Mouse (Mus musculus) kidney, adult 8-10 months (tissue): ENCODE results near the gene Padi4.
A peak's percentile ranks its signal among the peaks of the same experiment; 100 is the strongest.

Experiments used
- DNase-seq, 2 experiments: peaks; one replicate each; pipeline ENCODE4 v3.0.0; 2022

Gene Padi4

DNA sequence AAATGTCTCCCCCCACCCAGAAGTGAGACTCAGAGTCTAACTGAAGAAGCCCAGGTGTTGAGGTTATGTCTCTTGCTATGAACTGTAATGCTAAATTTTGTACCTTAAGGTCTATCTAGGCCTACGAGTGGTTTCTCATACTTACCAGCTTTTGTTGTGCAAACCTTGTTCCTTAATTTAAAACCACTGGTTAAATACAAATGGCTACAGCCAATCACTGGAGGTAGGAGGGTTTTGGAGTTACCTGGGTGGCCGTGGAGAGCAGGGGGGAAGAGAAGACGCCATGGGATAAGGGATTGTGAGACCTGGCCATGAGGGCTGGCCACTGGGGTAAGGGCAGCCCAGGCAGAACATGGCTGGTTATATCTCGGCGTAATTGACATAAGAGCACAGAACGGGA, 14.2 kb upstream of the Padi4 start:
- DNase-seq = no peak

DNA sequence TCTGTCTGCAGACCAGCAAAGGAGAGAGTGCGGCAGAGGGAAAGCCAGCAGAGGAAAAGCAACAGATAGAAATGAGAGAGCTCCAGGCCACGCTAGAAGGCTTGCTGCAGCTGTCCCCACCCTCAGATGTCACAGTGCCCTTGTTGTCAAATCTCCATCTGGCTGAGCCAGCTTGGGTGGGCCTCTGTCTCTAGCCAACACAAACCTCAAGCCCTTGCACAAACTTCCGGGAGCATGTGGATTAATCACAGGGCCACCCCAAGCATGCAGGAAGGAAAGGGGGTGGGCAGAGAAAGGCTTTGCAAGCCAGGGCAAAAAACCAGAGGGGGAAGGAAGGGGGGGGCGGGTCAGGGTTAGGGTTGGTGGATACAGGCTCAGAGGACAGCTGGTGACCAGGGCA, 13.4 kb upstream of the Padi4 start:
- peak in 1 of 2 experiments; percentile 31 for DNase-seq

DNA sequence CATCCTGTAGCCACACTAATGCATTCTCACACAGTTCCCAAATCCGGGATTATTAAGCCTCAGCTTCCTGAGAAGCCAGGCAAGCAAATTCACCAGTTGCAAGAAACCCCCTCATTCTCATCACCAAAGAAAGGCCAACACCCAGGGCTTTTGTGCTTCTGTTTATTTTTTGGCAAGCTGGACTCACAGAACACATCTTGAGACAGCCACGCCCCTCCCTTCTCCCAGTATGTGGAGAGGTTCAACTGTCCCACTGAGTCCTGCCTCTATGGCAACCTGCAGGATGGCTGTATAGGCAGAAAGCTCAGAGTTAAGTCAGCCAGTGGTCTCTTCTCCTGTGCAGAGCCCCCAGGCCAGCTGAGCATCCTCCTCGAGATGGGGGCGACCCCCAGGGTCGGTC, 11.2 kb upstream of the Padi4 start:
- no peak for DNase-seq

DNA sequence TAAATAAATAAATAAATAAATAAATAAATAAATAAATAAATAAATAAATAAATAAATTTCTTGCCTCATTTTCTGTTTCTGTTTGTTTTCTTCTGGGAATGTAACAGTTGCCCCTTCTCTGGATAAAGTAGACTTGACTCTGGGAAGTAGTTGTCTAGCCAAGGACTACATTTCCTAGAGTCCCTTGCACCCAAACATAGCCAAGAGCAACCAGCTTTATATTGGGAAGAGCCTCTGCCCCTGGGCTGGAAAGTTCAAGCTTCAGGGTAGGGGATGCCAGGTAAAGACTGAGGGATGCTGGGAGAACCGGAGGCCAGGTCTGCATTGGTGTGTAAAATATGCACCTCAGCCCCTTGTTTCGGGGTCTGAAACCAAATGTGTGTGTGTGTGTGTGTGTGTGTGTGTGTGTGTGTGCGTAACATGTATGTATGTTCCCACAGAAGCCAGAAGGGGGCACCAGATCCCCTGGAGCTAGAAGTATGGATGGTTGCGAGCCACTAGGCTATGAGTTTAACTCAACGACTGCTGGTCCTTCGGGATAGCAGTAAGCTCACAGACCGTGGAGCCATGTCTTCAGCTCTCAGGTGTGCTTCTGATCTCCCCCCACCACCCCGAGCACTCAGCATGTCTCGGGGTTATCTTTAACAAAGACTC, 10.4 kb upstream of the Padi4 start:
- no peak for DNase-seq

- no peak for DNase-seq
Measured at GRCm38 (mm10) chr4:140782821-140783220, 8.8 kb upstream of the Padi4 start.

DNA sequence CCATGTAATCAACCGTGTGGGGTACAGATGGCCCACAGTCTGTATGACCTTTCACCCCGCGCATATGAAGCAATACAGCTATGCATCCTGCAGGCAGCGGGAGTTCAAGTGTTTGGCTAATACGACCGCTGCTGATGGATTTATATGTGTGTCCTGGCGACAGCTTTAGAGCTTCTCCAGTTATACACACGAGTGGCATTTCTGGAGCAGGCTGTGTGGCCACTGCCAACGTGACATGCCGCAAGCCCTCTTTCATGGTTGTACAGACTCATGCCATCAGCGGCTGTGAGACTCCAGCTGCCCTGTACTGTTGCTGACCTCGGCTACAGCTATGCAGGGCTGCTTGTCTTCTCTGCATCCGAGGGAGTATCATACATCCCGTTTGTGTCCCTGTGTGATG, 6.5 kb upstream of the Padi4 start:
- no peak for DNase-seq

GRCm38 (mm10) chr4:140779803-140780397, 5.9 kb upstream of the Padi4 start:
- no peak for DNase-seq

- DNase-seq = no peak
Measured at GRCm38 (mm10) chr4:140776623-140777022, 2.6 kb upstream of the Padi4 start.

DNA sequence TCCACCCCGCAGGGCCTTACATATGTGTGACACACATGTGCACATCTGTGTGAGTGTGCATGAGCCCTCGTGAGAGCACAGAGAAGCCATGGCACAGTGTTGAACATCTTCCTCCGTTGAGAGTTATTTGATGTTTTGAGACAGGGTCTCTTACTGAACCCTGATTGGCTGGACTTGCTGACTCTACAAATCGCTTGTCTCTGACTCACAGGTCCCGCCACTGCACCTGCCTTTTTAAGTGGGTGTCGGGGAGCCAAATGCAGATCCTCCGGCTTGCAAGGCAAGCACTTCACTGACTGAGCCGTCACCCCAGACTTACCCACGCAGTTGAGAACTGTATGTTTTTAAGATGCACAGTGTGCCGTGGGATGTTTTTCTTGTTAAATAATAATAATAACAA, 1.8 kb upstream of the Padi4 start:
- DNase-seq = no peak

GRCm38 (mm10) chr4:140774893-140775292, 857 bp upstream of the Padi4 start:
- no peak for DNase-seq

DNA sequence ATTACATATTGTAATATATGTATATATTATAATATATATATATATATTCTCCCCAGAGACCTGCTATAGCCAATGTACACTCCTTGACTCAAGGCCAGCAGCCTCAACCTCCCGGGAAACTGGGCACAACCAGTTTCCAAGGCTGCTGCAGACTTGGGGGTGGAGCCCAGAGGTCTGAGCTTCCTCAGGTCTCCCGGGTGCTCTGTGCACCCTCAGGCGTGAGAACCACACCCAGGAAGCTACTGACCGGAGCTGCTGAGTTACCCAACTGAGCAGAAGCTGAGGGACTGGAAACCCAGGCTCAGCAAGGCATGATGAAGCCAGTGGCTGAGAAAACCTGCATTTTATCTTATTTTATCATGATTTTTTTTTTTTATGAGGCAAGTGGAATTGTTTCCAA, 2.9 kb downstream of the Padi4 start:
- DNase-seq = no peak

DNA sequence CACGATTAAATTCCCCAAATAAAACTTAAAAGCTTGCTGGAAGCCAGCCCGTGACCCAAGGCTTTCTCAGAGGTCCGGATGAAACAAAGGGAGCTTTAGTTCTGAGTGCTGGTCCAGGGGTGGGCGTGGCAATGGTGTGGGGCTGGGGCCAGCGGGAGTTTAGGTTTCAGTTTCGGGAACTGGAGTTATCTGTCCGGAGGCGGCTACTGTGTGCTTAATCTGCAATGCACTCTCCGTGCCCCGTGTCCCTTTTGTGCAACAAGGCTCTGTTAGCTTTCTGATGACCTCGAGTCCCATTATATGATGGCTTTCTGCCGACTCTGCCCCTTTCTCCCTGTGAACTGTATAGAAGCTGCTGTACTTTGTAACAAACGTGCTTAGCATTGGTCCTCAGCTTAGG, 3.6 kb downstream of the Padi4 start:
- peak; percentile 13 to 21 for DNase-seq

GRCm38 (mm10) chr4:140768973-140769372, 5.1 kb downstream of the Padi4 start:
- no peak for DNase-seq

DNA sequence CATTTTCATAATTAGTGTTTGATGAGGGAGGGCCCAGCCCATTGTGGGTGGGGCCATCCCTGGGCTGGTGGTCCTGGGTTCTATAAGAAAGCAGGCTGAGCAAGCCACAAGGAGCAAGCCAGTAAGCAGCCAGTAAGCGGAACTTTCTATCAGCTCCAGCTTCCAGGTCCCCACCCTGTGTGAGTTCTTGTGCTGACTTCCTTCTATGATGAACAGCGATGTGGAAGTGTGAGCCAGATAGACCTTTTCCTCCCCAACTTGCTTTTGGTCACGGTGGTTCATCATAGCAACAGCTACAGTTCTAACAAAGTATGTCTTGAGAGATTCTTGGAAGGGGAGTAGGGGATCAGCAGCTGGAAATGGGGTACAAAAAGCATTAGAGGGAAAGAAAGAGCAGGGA, 8.1 kb downstream of the Padi4 start:
- DNase-seq = no peak

- peak; percentile 22 to 59 for DNase-seq
Measured at GRCm38 (mm10) chr4:140763158-140763557, 10.9 kb downstream of the Padi4 start.

GRCm38 (mm10) chr4:140761601-140762000, 12.4 kb downstream of the Padi4 start:
- no peak for DNase-seq

DNA sequence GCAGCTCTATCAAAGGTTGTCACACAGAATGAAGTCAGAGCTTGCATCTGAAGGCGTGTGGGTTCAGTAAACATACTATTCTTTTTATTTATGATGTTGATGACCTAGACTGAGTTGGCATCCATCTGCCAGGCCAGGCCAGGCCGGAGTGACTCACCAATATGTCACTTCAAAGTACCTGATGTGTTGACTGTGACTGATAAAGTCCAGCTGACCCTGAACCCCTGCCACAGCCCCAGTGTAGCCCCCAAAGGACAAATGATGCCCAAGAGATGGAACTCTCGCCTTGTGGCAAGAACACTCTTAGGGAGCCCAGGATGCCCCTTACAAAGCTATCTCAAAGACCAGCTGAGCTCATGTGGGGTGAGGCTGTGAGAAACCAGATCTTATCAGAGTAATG, 18.2 kb downstream of the Padi4 start:
- DNase-seq = no peak

DNA sequence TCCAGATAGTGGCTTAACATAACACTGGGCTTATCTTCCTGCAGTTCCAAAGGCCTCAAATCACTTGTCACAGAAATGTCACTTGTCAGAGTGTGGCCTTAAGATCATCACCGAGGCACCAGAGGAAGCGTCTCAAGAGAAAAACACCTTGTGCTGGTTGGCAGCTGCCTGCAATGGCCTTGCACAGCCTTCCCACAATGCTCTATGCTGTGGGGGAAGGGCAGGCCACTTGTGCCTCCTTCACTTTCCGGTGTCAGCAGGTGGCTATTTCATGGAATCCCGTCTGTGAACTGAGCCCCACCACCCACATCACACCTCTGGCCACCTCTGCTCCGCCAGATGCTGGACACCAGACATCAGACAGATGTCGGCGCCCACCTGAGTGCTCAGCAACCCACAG, 20.7 kb downstream of the Padi4 start:
- no peak for DNase-seq

DNA sequence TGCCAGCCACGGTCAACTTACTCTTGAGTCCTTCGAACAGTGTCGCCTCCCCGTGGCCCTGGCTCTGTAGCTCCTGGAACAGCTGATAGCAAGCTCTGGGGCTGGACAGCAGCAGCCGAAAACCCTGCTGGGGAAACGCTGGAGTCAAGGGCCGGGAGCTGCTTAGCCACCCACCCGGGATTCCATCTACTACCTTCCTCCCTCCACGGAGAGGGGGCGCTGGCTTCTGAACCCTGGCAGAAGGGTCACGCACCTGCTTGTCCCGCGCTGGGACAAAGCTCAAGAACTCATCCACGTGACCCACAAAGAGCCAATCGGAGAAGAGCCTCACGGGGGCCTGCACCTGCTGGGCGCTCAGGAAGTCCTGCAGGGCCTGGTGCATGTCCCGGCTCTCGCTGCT, 23.7 kb downstream of the Padi4 start:
- peak; percentile 43 to 52 for DNase-seq

- no peak for DNase-seq
Measured at GRCm38 (mm10) chr4:140747978-140748377, 26.1 kb downstream of the Padi4 start.

GRCm38 (mm10) chr4:140744654-140745053, 29.4 kb downstream of the Padi4 start:
- peak in 1 of 2 experiments; percentile 19 for DNase-seq

- DNase-seq = no peak
Measured at GRCm38 (mm10) chr4:140743086-140743485, 30.9 kb downstream of the Padi4 start.

GRCm38 (mm10) chr4:140742543-140742942, 31.5 kb downstream of the Padi4 start, which contains the start of gene Padi6:
TSS of gene Padi6 (minus strand) at chr4:140742643.
- DNase-seq = no peak

DNA sequence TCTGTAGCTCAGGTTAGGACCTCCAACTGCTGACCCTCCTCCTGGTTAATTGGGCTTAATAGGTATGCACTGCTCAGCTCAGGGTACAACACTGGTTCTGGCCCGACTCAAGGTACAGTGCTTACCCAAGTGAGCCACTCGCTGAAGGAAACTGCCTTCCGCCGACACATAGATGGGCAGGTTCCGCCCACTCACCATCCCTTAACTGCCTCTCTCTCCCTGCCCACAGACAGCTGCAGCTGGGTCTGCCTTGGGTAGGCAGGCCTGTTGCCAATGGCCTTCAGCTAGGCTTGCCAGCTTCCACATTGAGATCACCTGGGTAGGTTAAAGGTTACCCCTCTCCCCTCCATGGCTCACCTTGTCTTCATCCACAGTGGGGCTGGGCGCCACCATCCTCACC, 32.6 kb downstream of the Padi4 start:
- no peak for DNase-seq

- DNase-seq = no peak
Measured at GRCm38 (mm10) chr4:140740655-140741054, 33.4 kb downstream of the Padi4 start.
